Mouse (Mus musculus) duodenum, adult 2 months (tissue): ENCODE results near the gene Adi1. TPM values are rescaled to one million over a fixed set of nuclear protein-coding genes. Genes with fewer than 3 reads are reported as not detected.

ENCODE experiments used
- polyA plus RNA-seq: library from polyadenylated mRNA; depleted of rRNA; stranded (reverse); fragments of >200 nt; gene quantifications from 2 replicates; pipeline ENCODE4 v1.2.3, GENCODE M21; 2012; ENCODE audit warnings: low replicate concordance; rRNA removed

Adi1 gene
- 2.1 and 3.8 TPM in 2 replicates for polyA plus RNA-seq

GRCm38 (mm10) chr12:28675121-28675924 is at the start of gene Adi1:
TSS of gene Adi1 (plus strand) at chr12:28675231.

GRCm38 (mm10) chr12:28635535-28636476 is 39.2 kb upstream of the Adi1 start, which contains the start of gene Rps7:
TSS of gene Rps7 (minus strand) at chr12:28635953.

GRCm38 (mm10) chr12:28649141-28650110 is 25.6 kb upstream of the Adi1 start, which contains the start of gene Rnaseh1:
TSS of gene Rnaseh1 (plus strand) at chr12:28649602.

Other genes with a start within 250 kb of the Adi1 start
- gene Dcdc2c, start 122.8 kb upstream of the Adi1 start, polyA plus RNA-seq = not detected in 2 replicates
- gene Allc, start 92.7 kb upstream of the Adi1 start, polyA plus RNA-seq = not detected in 2 replicates
- 0.17 and 0.37 TPM in 2 replicates for gene Colec11, start 51.9 kb upstream of the Adi1 start, polyA plus RNA-seq
- 67.7 and 104 TPM in 2 replicates for gene Rps7, start 39.3 kb upstream of the Adi1 start, polyA plus RNA-seq
- 2.6 and 4.4 TPM in 2 replicates for gene Rnaseh1, start 25.6 kb upstream of the Adi1 start, polyA plus RNA-seq
- gene Trappc12, start 75.2 kb downstream of the Adi1 start, polyA plus RNA-seq = 7.9 and 12.7 TPM in 2 replicates
- 22.2 and 32.5 TPM in 2 replicates for gene Eipr1, start 76.6 kb downstream of the Adi1 start, polyA plus RNA-seq